Mouse (Mus musculus): Measurements from ENCODE around the gene Cnnm4. TPM values are rescaled to one million over a fixed set of nuclear protein-coding genes. Genes with fewer than 3 reads are reported as not detected.
A peak's percentile ranks its signal among the peaks of the same experiment; 100 is the strongest.

The Cnnm4 gene
- polyA plus RNA-seq, 1 experiment from 2014 or later: 3.2 TPM

DNA sequence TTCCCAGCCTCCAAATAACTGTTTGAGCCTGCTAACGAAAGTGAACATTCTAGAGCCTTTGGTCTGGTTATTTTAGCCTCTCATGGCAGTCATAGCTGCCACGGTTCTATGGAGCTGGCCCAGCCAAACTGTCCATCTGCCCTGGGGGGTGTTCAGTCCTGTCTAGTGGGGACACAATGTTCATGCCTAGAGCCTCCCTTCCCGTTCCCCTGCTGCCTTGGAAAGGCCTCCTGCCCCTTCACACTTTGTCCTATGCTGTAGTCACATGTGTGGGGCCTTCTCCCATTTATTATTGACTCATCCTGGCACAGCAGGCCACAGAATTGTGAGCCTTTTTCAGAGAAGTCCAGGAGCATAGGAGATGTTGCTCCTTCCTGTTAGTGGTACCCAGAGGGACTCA, 46.8 kb downstream of the Cnnm4 start:
- 71% methylated on average over 3 of the region's 3 CpGs for WGBS (ENCODE audit: insufficient replicate concordance)
- Histone ChIP-seq H3K27ac (no peak overlapping the region), H3K9ac (no peak overlapping the region), H3K9me3 (replicated peaks) (no peaks in the 10 kb centered on the region), H3K4me3 (replicated peaks) (no peak overlapping the region), H3K36me3 (peaks cover 68% of the 10 kb centered on the region), H3K4me1 (replicated peaks) (peaks cover 22% of the 10 kb centered on the region), H3K27me3 (no peaks in the 10 kb centered on the region), H3K4me2 (no peak overlapping the region)
- DNase-seq (no peak), ATAC-seq (ENCODE audit: low read depth) (no peak)

DNA sequence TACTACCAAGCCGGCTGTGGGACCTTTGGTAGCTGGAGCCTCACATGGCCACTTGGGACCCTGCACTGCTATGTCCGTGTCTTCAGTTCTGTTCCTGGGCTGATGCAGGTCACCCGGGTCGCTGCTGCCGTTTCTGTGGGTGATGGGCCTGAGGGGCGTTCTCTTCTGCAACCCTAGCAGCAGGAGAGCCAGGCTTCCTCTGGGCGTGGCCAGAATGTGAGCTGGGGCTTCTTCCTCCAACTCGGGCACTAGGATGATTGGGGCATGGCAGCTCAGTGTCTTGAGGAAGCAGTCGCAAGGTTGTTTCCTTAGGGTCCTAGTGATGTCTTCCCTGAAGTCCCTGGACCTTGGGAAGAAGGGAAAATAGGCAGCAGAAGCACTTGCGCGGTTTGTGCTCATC, 48.2 kb downstream of the Cnnm4 start:
- DNase-seq: no peak
- no peak overlapping the region for H3K9ac ChIP-seq
- no peak for ATAC-seq (ENCODE audit: low read depth)
- H3K9me3 ChIP-seq (replicated peaks): no peaks in the 10 kb centered on the region
- H3K27ac ChIP-seq: no peak overlapping the region
- peaks cover 8% of the 10 kb centered on the region for H3K4me1 ChIP-seq (replicated peaks)
- 73% methylated on average over 11 of the region's 11 CpGs for WGBS (ENCODE audit: insufficient replicate concordance)
- H3K27me3 ChIP-seq: no peaks in the 10 kb centered on the region
- H3K4me3 ChIP-seq (replicated peaks): no peak overlapping the region
- no peak overlapping the region for H3K4me2 ChIP-seq
- peaks cover 73% of the 10 kb centered on the region for H3K36me3 ChIP-seq

DNA sequence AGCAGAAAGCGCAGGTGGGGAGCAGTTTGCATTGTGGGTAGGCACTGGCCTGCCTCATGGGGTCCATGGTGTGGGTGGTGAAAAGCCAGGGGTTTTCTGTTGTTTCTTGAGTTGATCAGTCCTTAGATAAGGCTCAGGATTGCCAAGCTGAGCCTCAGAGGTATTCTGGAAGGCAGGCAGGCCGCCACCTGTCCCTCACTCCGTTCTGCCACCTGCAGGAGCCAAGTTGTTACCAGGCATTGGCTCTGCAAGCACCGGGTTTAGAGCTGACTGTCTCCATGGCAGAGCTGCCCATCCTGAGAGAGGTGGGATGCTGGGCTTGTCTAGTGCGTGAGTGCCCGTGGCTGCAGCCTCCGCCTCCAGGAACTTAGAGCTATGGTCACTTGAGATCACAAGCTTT, 50.8 kb downstream of the Cnnm4 start:
- ATAC-seq (ENCODE audit: low read depth): no peak
- H3K36me3 ChIP-seq: peaks cover 81% of the 10 kb centered on the region
- no peak overlapping the region for H3K4me2 ChIP-seq
- no peak for DNase-seq
- H3K9ac ChIP-seq: no peak overlapping the region
- no peak overlapping the region for H3K27ac ChIP-seq
- H3K4me1 ChIP-seq (replicated peaks): peaks cover 7% of the 10 kb centered on the region; the same call in 1 of the 2 replicates
- H3K27me3 ChIP-seq: no peaks in the 10 kb centered on the region
- no peak overlapping the region for H3K4me3 ChIP-seq (replicated peaks)
- no peaks in the 10 kb centered on the region for H3K9me3 ChIP-seq (replicated peaks)
- WGBS (ENCODE audit: insufficient replicate concordance): 87% methylated on average over 7 of the region's 7 CpGs

DNA sequence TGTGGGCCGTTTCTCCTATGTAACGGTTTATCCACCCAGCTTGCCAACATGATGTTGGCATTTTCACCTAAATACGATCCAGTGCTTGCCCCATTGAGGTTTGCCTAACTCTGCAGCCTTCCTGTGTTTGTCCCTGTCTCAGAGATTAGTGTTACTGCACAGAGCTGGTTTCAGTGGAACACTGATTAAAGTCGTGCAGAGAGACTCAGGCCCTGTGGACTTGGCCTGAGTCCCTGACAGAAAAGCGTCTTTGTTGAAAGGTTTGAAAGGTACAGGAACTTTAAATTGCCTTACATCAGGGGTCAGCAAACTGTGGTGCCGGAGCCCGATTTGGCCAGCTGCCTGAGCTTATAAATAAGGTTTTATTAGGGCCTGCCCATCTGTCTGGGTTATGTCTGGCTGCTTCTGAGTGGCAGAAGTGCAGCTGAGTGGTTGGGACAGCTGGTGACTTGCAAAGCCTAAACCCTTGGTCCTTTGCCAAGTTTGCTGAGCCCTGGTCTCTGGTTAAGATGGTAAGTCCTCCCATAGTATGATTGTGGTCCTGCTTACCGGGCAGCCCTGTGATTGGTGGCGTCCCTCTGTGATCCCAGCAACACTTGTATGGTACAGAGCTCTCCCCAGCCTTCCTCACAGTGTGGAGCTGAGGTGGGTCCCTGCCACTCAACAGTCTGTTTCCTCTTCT, 52.1 kb downstream of the Cnnm4 start:
- H3K36me3 ChIP-seq: peaks cover 80% of the 10 kb centered on the region
- ATAC-seq (ENCODE audit: low read depth) (no peak), DNase-seq (no peak)
- H3K9ac ChIP-seq: no peak overlapping the region
- no peak overlapping the region for H3K4me3 ChIP-seq (replicated peaks)
- 72% methylated on average over 9 of the region's 9 CpGs for WGBS (ENCODE audit: insufficient replicate concordance)
- H3K4me2 ChIP-seq: no peak overlapping the region
- peaks cover 10% of the 10 kb centered on the region; the same call in 1 of the 2 replicates for H3K4me1 ChIP-seq (replicated peaks)
- no peaks in the 10 kb centered on the region for H3K27me3 ChIP-seq
- no peaks in the 10 kb centered on the region for H3K9me3 ChIP-seq (replicated peaks)
- H3K27ac ChIP-seq: no peak overlapping the region

DNA sequence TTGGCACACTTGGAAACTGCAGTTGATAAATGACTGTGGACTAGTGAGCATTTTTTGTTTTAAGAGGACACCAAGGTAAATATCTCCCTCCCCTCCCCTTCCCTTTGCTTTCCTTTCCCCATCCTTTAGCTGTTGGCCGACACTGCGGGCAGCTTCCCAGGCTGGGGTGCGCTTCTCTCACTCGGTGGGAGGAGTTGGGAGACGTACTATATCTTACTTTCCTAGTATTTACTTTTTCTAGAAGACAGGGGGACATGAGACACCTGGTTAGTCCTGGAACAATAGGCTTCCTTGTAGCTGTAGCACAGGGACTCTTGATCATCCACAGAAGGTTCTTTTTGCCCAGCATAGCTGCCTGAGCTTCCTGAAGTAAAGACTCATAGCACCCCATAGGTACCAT, 52.6 kb downstream of the Cnnm4 start:
- H3K9me3 ChIP-seq (replicated peaks): no peaks in the 10 kb centered on the region
- no peak overlapping the region for H3K4me3 ChIP-seq (replicated peaks)
- H3K36me3 ChIP-seq: peaks cover 74% of the 10 kb centered on the region
- 87% methylated on average over 5 of the region's 5 CpGs for WGBS (ENCODE audit: insufficient replicate concordance)
- peaks cover 10% of the 10 kb centered on the region; the same call in 1 of the 2 replicates for H3K4me1 ChIP-seq (replicated peaks)
- no peak for DNase-seq
- no peak overlapping the region for H3K9ac ChIP-seq
- no peak for ATAC-seq (ENCODE audit: low read depth)
- no peak overlapping the region for H3K4me2 ChIP-seq
- H3K27me3 ChIP-seq: no peaks in the 10 kb centered on the region
- H3K27ac ChIP-seq: no peak overlapping the region

DNA sequence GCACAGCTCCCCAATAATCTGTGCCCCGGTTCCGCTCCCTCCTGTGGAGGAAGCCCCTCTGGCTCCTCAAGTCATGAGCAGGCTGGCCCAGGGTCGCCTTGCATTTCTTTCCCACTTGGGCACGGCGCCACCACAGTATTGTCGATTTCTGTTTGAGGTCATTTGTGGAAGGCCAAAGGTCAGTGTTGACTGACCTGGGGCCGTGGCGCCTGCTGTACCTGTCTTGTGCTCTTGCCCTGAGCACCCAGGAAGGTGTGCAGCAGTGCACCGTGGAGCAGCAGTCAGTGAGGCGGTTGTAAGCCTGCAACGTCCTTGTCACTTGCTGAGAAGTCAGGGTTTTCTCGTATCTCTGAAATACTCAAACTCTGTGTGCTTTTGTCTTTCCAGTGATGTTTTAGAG, 54.4 kb downstream of the Cnnm4 start:
- Histone ChIP-seq H3K4me2 (no peak overlapping the region), H3K9me3 (replicated peaks) (no peaks in the 10 kb centered on the region), H3K27ac (no peak overlapping the region), H3K9ac (no peak overlapping the region), H3K4me1 (replicated peaks) (peaks cover 10% of the 10 kb centered on the region; the same call in 1 of the 2 replicates), H3K36me3 (peaks cover 57% of the 10 kb centered on the region), H3K4me3 (replicated peaks) (no peak overlapping the region), H3K27me3 (no peaks in the 10 kb centered on the region)
- 78% methylated on average over 12 of the region's 12 CpGs for WGBS (ENCODE audit: insufficient replicate concordance)
- ATAC-seq (ENCODE audit: low read depth): no peak
- DNase-seq: no peak

DNA sequence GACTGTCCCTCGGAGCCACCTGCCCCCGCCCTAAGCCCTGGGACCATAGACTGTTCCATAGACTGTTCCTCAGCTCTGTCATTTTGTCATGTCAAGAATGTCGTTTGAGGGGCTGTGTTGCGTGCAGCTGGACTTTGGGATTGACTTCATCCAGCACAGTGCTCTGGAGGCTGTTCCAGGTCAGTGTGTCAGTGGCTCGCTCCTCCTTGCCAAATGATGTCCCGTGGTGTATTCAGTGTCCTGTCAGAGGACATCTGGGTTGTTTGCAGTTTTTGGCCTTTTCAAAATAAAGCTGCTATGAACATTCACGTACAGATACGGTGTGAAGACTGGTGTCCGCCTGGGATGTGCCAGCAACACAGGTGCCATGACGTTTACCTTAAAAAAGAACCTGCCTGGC, 55.5 kb downstream of the Cnnm4 start:
- no peak for DNase-seq
- Histone ChIP-seq H3K36me3 (peaks cover 46% of the 10 kb centered on the region), H3K27ac (no peak overlapping the region), H3K9ac (no peak overlapping the region), H3K9me3 (replicated peaks) (no peaks in the 10 kb centered on the region), H3K4me1 (replicated peaks) (peaks cover 10% of the 10 kb centered on the region; the same call in 1 of the 2 replicates), H3K4me2 (no peak overlapping the region), H3K27me3 (no peaks in the 10 kb centered on the region), H3K4me3 (replicated peaks) (no peak overlapping the region)
- no peak for ATAC-seq (ENCODE audit: low read depth)
- WGBS (ENCODE audit: insufficient replicate concordance): 82% methylated on average over 10 of the region's 10 CpGs

DNA sequence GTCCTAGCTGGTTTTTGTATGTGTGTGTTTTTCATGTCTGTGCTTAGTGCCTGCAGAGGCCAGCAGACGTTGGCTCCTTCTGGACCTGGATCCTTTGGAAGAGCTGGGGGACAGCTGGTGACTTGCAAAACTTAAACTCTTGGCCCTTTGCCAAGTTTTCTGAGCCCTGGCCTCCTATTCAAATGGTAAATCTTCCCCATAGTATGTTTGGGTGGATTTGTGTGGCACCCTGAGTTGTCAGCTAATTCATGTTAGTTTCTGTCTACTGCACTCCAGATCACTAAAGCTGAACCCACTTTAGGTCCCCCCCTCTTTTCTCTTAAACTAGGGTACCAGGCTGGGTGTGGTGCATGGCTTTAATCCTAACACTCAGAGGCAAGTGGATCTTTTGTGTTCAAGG, 56.9 kb downstream of the Cnnm4 start:
- Histone ChIP-seq H3K27me3 (no peaks in the 10 kb centered on the region), H3K27ac (no peak overlapping the region), H3K4me1 (replicated peaks) (peaks cover 10% of the 10 kb centered on the region; the same call in 1 of the 2 replicates), H3K36me3 (peaks cover 31% of the 10 kb centered on the region), H3K9ac (no peak overlapping the region), H3K9me3 (replicated peaks) (no peaks in the 10 kb centered on the region), H3K4me2 (no peak overlapping the region), H3K4me3 (replicated peaks) (no peak overlapping the region)
- DNase-seq: no peak
- 57% methylated on average over 1 of the region's 1 CpGs for WGBS (ENCODE audit: insufficient replicate concordance)
- ATAC-seq (ENCODE audit: low read depth): no peak

DNA sequence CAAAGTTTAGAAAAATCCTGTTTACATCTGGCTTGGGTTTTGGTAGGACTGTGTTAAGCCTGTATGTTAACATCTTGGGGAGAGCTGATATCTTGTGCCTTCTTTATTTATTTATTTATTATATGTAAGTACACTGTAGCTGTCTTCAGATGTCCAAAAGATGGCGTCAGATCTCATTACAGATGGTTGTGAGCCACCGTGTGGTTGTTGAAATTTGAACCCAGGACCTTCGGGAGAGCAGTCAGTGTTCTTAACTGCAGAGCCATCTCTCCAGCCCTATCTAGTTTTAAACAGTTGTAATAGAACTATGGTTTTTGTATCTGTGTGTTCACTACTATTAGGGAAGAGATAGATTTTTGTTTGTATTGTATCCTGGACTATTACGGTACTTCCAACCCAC, 57.9 kb downstream of the Cnnm4 start:
- no peak for DNase-seq
- WGBS (ENCODE audit: insufficient replicate concordance): 79% methylated on average over 4 of the region's 4 CpGs
- H3K4me1 ChIP-seq (replicated peaks): peaks cover 10% of the 10 kb centered on the region; the same call in 1 of the 2 replicates

DNA sequence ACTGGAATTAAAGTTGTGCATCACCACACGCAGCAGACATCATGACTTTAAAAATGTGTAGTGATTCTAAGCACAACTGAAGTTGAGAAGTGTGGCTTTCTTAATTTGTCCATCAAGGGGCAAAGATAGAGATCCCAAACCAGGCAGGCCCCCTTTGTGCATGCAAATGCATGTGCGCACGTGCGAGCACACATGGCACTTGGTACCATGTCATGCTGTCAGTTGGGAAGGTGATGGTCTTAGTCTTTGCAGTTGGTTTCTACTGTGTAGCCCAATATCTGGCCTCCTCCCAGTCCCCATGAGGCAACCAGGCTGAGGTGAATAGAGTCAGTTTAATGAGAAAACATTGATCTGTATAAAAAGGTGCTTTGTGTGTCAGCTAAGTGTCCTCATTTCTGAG, 58.5 kb downstream of the Cnnm4 start:
- ATAC-seq (ENCODE audit: low read depth) (no peak), DNase-seq (no peak)
- 79% methylated on average over 4 of the region's 4 CpGs for WGBS (ENCODE audit: insufficient replicate concordance)
- H3K9me3 ChIP-seq (replicated peaks): no peaks in the 10 kb centered on the region
- no peak overlapping the region for H3K27ac ChIP-seq
- H3K9ac ChIP-seq: no peak overlapping the region
- H3K36me3 ChIP-seq: peaks cover 16% of the 10 kb centered on the region
- no peak overlapping the region for H3K4me2 ChIP-seq
- H3K4me1 ChIP-seq (replicated peaks): peaks cover 13% of the 10 kb centered on the region; the same call in 1 of the 2 replicates
- no peak overlapping the region for H3K4me3 ChIP-seq (replicated peaks)
- no peaks in the 10 kb centered on the region for H3K27me3 ChIP-seq

More for the DNA sequence above, 57.9 kb downstream of the Cnnm4 start:
- Histone ChIP-seq H3K27me3 (no peaks in the 10 kb centered on the region), H3K9ac (no peak overlapping the region), H3K4me3 (replicated peaks) (no peak overlapping the region), H3K9me3 (replicated peaks) (no peaks in the 10 kb centered on the region), H3K4me2 (no peak overlapping the region), H3K36me3 (peaks cover 22% of the 10 kb centered on the region), H3K27ac (no peak overlapping the region)
- no peak for ATAC-seq (ENCODE audit: low read depth)

DNA sequence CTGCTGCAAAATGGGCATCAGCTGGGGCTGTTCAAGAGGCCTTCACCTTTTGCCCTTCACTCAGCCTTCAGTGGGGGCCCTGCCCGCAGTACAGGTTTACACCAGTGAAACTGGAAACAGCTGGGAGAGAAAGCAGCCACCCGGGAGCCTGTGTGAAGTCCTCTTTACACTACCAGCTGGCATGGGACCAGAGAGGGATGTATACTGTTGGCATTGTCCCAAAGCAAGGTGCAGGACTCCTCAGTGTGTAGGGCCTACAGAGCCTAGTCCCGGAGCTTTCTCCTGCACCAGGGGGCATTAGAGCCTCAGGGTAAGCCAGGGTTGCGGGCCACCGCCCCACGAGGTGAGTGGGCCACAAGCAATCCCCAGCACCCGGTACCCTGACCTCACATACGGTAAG, 59.1 kb downstream of the Cnnm4 start:
- DNase-seq: no peak
- 0 out of 2 replicates have a peak, but pooled peaks have one; percentile 4 for ATAC-seq (ENCODE audit: low read depth)
- Histone ChIP-seq H3K9me3 (replicated peaks) (no peaks in the 10 kb centered on the region), H3K9ac (no peak overlapping the region), H3K36me3 (peaks cover 10% of the 10 kb centered on the region), H3K4me2 (no peak overlapping the region), H3K27me3 (no peaks in the 10 kb centered on the region), H3K27ac (no peak overlapping the region), H3K4me3 (replicated peaks) (no peak overlapping the region), H3K4me1 (replicated peaks) (peaks cover 10% of the 10 kb centered on the region; the same call in 1 of the 2 replicates)
- 82% methylated on average over 8 of the region's 8 CpGs for WGBS (ENCODE audit: insufficient replicate concordance)

DNA sequence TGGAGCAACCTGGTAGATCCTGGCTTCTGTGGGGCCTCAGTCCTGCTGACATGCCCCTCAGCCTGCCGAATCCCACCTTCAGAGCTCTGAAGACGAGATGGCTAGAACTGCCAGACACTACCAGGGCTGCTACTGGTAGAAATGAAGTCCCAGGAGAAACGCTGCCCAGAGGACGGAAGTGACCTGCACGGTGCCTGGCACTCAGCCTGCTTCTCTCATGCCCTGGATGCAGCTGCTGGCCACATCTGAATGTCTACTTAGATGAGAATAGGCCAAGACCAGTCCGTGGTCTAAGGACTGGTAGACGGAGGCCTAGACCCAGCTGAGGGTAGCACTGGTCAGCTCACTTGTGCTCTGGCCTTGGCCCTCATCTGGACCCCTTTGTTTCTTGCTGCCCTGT, 59.5 kb downstream of the Cnnm4 start:
- H3K27ac ChIP-seq: no peak overlapping the region
- no peak overlapping the region for H3K9ac ChIP-seq
- H3K9me3 ChIP-seq (replicated peaks): no peaks in the 10 kb centered on the region
- H3K27me3 ChIP-seq: no peaks in the 10 kb centered on the region
- no peak overlapping the region for H3K4me3 ChIP-seq (replicated peaks)
- H3K4me1 ChIP-seq (replicated peaks): peaks cover 8% of the 10 kb centered on the region; the same call in 1 of the 2 replicates
- ATAC-seq (ENCODE audit: low read depth): no peak
- H3K4me2 ChIP-seq: no peak overlapping the region
- H3K36me3 ChIP-seq: peaks cover 5% of the 10 kb centered on the region
- WGBS (ENCODE audit: insufficient replicate concordance): 80% methylated on average over 7 of the region's 7 CpGs
- DNase-seq: no peak
